Mouse (Mus musculus) liver, adult 2 months (tissue): ENCODE data around the gene Klhl12. TPM values are rescaled to one million over a fixed set of nuclear protein-coding genes. Genes with fewer than 3 reads are reported as not detected.
"Not testable (repeated sequence)": the region's sequence is repeated elsewhere in the genome, so short reads cannot be mapped to it uniquely, and the experiment has no call there.

Experiments used
- DNase-seq: peaks from one replicate; pipeline ENCODE4 v3.0.0-alpha.2; 2011; ENCODE audit warnings: low read depth, low spot score; ENCODE audit errors: extremely low read depth
- H3K27ac ChIP-seq: fragments of 200-500 bp; replicated peaks from 2 replicates; pipeline ENCODE4 v1.5.1; 2012; ENCODE audit warnings: low read depth, mild to moderate bottlenecking, control low read depth, inconsistent platforms, low read length; ENCODE audit not compliant: insufficient read depth
- H3K27me3 ChIP-seq: fragments of 200-500 bp; 2 replicates; pipeline ENCODE4 v1.6.1; 2012; ENCODE audit warnings: mild to moderate bottlenecking, moderate library complexity, low read length, inconsistent platforms; ENCODE audit not compliant: control insufficient read depth, insufficient read depth
- H3K36me3 ChIP-seq: fragments of 200-500 bp; 2 replicates; pipeline ENCODE4 v1.6.1; 2012; ENCODE audit warnings: low read length, inconsistent platforms; ENCODE audit not compliant: control insufficient read depth, insufficient read depth
- H3K4me1 ChIP-seq: fragments of 200-500 bp; 2 replicates; pipeline ENCODE4 v1.6.1; 2011; ENCODE audit warnings: low read length; ENCODE audit not compliant: control insufficient read depth, insufficient read depth
- H3K4me3 ChIP-seq: fragments of 200-500 bp; 2 replicates; pipeline ENCODE4 v1.5.1; 2011; ENCODE audit warnings: low read depth, mild to moderate bottlenecking, control low read depth, low read length, moderate library complexity; ENCODE audit not compliant: insufficient read depth
- H3K79me2 ChIP-seq: fragments of 200-500 bp; 2 replicates; pipeline ENCODE4 v1.6.1; 2012; ENCODE audit warnings: inconsistent platforms, mild to moderate bottlenecking, low read length, moderate library complexity; ENCODE audit not compliant: control insufficient read depth, insufficient read depth
- H3K9ac ChIP-seq: fragments of 200-500 bp; 2 replicates; pipeline ENCODE4 v1.6.1; 2012; ENCODE audit warnings: low read depth, mild to moderate bottlenecking, control low read depth, inconsistent platforms, low read length
- CTCF ChIP-seq: fragments of 200-500 bp; IDR thresholded peaks from 2 replicates; pipeline ENCODE4 v1.5.1; 2011; ENCODE audit warnings: low read depth, low read length, control low read depth
- POLR2A ChIP-seq: fragments of 200-500 bp; IDR thresholded peaks from 2 replicates; pipeline ENCODE4 v1.6.1; 2011; ENCODE audit warnings: low read length, control low read depth; ENCODE audit not compliant: insufficient read depth; ENCODE audit errors: extremely low read depth
- WGBS: fragments of 180-500 bp; shearing (Covaris S2); methylation state at CpG from one replicate; pipeline ENCODE4 v1.1.7; 2018; 5-methylcytosine and 5-hydroxymethylcytosine counted together
- polyA plus RNA-seq: library from polyadenylated mRNA; depleted of rRNA; stranded (reverse); fragments of >200 nt; gene quantifications from 2 replicates; pipeline ENCODE4 v1.2.3, GENCODE M21; 2012
- total RNA-seq: library from RNA; depleted of rRNA; stranded (reverse); fragments of >200 nt; gene quantifications from 2 replicates; pipeline ENCODE4 v1.2.3, GENCODE M21; 2014

Gene Klhl12
- total and polyA plus RNA-seq, 2 experiments: 5.1 to 8.8 TPM

DNA sequence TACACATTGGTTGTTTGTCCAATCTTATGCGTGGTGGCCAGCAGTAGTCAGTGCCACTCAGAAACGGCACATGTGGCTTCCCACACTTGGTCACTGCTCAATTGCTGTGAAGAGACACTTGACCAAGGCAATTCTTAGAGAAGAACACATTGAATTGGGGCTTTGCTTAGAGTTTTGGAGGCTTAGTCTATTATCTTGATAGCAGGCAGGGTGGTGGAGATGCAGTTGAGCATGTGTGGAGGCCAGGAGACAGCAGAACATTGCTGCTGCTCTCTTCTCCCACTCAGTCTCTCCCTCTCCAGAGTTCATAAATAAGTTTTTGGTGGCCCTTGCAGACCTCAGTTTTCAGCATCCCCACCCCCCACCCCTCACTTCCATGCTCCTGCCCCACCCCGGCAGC, 12.9 kb upstream of the Klhl12 start:
- no peaks in the 10 kb centered on the region for H3K4me1 ChIP-seq
- H3K79me2 ChIP-seq: no peaks in the 10 kb centered on the region
- no peak overlapping the region for H3K9ac ChIP-seq
- 94% methylated on average over 3 of the region's 3 CpGs for WGBS
- no peak for DNase-seq
- H3K4me3 ChIP-seq: no peak overlapping the region
- no peak for TF ChIP-seq POLR2A
- no peak for TF ChIP-seq CTCF
- no peak overlapping the region for H3K27ac ChIP-seq
- no peaks in the 10 kb centered on the region for H3K36me3 ChIP-seq
- no peaks in the 10 kb centered on the region for H3K27me3 ChIP-seq

DNA sequence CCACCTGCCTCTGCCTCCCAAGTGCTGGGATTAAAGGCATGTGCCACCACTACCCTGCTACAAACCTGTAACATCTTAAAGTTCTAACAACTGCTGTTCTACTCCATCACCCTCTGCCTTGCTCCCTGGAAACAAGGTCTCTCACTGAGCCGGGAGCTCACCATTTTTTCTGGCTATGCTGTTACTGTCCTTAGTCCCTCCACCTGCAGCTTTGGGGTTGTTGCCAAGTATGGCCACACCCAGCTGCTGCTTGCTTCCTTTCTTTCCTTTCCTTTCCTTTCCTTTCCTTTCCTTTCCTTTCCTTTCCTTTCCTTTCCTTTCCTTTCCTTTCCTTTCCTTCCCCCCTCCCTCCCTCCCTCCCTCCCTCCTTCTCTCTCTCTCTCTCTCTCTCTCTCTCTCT, 12.0 kb upstream of the Klhl12 start:
- H3K27ac ChIP-seq, H3K79me2 ChIP-seq, H3K9ac ChIP-seq, H3K36me3 ChIP-seq, H3K27me3 ChIP-seq, DNase-seq, H3K4me1 ChIP-seq, H3K4me3 ChIP-seq: not testable (repeated sequence)
- WGBS: 81% methylated on average over 1 of the region's 1 CpGs

DNA sequence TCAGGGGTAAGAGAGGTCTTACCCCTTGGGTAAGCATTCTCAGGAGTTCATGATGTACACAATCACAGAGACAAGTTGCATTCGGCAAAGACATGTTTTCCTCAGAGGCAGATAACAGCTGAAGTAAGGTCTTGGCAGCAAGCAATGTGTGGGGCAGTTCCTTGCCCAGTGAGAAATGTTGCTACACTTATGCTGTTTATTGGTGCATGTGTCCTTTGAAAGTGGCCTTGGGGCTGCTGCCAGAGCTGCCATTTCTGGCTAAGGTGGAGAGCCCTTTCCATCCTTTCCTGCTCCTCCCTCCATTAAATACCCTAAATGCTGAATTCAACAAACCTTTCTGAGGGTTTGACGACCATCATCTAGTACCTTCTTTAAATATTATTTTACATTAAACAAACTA, 9.9 kb upstream of the Klhl12 start:
- Histone ChIP-seq H3K9ac (no peak overlapping the region), H3K27me3 (no peaks in the 10 kb centered on the region), H3K36me3 (no peaks in the 10 kb centered on the region), H3K4me3 (no peak overlapping the region), H3K79me2 (no peaks in the 10 kb centered on the region), H3K4me1 (no peaks in the 10 kb centered on the region), H3K27ac (no peak overlapping the region)
- DNase-seq: no peak
- TF ChIP-seq CTCF (no peak), POLR2A (no peak)
- 89% methylated on average over 2 of the region's 2 CpGs for WGBS

GRCm38 (mm10) chr1:134448537-134448936, 6.8 kb upstream of the Klhl12 start:
- H3K4me1 ChIP-seq, H3K4me3 ChIP-seq, DNase-seq, H3K27ac ChIP-seq, H3K36me3 ChIP-seq, H3K27me3 ChIP-seq, H3K79me2 ChIP-seq, H3K9ac ChIP-seq: not testable (repeated sequence)
- WGBS: 71% methylated on average over 3 of the region's 3 CpGs

GRCm38 (mm10) chr1:134450201-134450600, 5.1 kb upstream of the Klhl12 start:
- Histone ChIP-seq H3K27ac (no peak overlapping the region), H3K9ac (no peak overlapping the region), H3K27me3 (no peaks in the 10 kb centered on the region), H3K36me3 (no peaks in the 10 kb centered on the region), H3K4me3 (no peak overlapping the region), H3K4me1 (no peaks in the 10 kb centered on the region; the same call in 1 of the 2 replicates), H3K79me2 (no peaks in the 10 kb centered on the region)
- peak; percentile 77 for DNase-seq
- WGBS: 55% methylated on average over 4 of the region's 4 CpGs
- TF ChIP-seq POLR2A: no peak
- TF ChIP-seq CTCF: no peak

DNA sequence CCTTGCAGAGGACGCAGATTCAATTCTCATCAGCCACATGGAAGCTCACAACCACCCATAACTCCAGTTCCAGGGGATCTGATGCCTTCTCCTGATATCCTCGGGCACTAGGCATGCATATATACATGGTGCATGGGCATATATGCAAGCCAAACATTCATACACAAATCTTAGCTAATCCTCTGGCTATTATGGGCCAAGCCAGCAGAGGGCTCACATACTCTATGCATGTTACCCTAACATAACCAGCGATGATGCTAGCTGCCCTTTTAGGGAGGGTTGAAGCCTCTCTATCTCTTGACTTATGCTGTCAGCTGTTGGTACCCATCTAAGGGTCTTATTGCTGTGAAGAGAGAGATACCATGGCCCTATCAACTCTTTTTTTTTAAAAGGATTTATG, 4.3 kb upstream of the Klhl12 start:
- Histone ChIP-seq H3K36me3 (no peaks in the 10 kb centered on the region), H3K79me2 (peaks cover 4% of the 10 kb centered on the region; the same call in 1 of the 2 replicates), H3K27me3 (no peaks in the 10 kb centered on the region), H3K4me1 (peaks cover 1% of the 10 kb centered on the region; the same call in 1 of the 2 replicates), H3K27ac (no peak overlapping the region), H3K9ac (no peak overlapping the region), H3K4me3 (no peak overlapping the region)
- 37% methylated on average over 3 of the region's 3 CpGs for WGBS
- TF ChIP-seq CTCF (peak; percentile 29; the same call in 1 of the 2 replicates), POLR2A (no peak)
- no peak for DNase-seq
